Mouse (Mus musculus): ENCODE measurements around the gene Gm14548.
"Not testable (repeated sequence)": the region's sequence is repeated elsewhere in the genome, so short reads cannot be mapped to it uniquely, and the experiment has no call there.

DNA sequence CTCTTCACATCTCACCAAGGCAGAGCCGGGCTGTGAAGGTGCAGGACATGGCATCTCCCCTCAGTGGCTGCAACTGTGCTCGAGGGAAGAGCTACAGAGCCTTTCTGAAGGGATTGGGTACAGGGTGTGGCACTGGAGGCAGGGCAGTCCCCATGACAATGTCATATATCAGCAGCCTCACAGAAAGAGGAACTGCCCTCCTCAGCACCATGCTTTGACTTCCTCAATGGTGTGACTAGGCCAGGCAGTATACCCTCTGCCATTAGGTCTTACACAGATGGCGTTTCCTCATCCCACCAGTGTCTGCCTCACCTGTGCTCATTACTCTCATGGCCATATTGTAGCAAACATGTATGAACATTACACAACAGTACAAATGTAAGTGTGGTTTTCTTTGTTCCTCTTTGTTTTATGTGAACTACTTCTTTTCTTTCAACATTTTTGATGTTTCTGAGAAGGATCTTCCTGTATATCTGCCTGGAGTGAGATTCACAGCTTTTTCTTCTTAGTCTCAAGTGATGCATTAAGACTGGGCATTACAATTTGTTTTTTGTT is at the start of gene Gm14548:
- not testable (repeated sequence) for TF ChIP-seq CTCF, POLR2A (IDR thresholded peaks at IDR 0.05; ENCODE audit: insufficient read depth, low read depth, low read length)

All from olfactory bulb, adult 2 months (tissue).